Mouse (Mus musculus) adrenal gland, postnatal 36 days (tissue): ENCODE data around the gene Adap1. TPM values are rescaled to one million over a fixed set of nuclear protein-coding genes. Genes with fewer than 3 reads are reported as not detected.

Experiments used
- DNase-seq, 2 experiments: peaks; one replicate each; pipeline ENCODE4 v3.0.0; 2021; ENCODE audit warnings: mixed read lengths in 1 of 2
- total RNA-seq, 2 experiments: library from RNA; stranded (reverse); gene quantifications; 2 replicates each; pipeline ENCODE4 v1.2.3; 2021

Gene Adap1
- total RNA-seq, 2 experiments from 2014 or later = 5.0 to 8.5 TPM

DNA sequence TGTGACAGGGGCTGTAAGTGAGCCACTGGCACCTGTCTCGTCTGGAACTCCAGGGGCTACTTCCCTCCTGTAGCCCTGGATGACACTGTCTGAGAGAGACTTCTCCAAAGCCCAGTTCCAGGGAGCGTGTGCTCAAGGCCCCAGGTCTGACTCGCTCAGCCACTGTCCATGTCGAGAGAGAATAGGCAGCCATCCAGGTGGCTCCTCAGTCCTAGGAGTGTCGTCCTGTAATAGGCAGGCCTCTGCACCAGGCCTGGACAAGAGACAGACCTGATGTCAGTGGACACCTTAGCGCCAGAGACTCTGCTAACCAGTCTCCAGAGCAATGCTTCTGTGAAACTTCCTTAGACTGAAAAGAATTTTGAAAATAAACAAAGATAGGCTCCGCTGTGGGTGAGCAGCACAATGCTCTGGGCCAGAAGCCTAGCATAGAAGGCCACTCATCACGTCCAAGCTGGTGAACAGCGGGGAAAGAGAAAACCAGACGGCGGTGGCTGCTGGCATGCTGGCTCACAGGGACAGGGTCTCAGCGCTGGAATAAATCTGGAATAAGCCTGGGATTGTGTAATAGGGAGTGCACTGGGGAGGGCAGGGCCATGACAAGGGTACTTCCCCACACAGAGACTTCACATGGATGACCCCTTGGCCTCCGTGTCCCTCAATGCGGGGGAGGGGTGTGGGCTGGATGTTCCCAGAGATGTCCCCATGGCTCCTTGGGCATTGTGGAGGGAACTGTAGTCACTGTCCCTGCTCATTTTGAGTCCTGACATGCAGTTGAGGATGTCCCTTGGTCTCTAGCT, 39.1 kb downstream of the Adap1 start:
- no peak for DNase-seq

DNA sequence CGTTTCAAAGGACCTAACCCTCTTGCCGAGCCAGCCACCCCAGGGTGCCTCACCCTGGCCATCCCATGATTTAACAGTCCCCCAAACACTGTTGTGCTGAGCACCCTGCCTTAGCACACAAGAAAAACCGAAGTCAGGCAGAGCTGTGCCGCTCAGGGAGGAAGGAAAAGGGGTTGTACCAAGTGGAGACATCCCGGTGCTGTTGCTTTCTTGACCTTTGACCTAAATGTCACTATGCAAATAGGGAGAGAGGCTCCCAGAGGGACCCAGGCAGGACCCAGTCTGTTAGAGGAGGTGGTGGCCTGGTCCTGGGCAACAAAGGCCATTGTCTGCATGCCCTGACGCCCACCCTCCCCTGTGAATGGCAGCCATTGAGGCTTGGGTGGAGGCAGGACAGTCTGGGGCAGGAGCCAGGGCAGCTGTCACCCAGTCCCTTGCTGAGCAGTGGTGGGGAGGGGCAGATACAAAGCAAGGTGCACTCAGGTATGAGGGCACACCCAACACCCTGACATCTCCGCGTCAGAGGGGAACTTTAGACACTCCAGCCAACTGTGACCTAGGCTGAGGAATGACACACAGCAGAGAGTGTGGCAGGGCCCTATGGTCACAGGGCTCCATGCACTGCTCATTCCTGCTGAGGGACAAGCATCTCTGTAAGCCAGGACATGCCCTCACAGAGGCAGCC, 39.9 kb downstream of the Adap1 start:
- no peak for DNase-seq

DNA sequence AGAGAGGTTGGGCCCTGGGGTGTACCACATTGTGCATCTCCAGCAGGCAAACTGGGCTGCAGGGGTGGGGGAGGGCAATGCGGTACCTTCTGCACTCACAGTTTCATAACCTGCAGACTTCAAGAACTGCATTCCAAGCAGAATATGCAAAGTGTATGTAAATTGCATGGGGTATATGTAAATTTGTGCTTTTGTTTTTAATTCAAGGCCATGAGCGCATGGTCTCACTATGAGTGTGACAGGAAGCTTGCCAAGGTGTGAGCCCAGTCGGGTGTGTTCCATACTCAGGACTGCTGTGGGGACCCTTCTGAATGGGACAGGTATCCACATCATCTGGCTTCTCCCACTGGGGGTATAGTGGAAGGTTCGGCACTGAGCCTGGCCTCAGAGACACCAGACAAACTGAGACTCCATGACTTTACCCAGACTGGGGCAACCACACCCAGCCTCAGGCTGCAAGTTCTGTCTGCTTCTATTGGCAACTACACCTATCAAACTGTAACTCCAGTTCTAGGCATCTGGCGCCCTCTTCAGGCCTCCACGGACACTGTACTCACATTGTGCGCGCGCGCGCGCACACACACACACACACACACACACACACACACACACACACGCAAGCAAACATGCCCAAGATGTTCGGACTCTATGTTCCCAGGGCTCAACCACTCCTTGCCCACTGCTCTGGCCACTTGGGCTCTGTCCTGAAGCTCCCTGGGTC, 41.8 kb downstream of the Adap1 start:
- DNase-seq = no peak

DNA sequence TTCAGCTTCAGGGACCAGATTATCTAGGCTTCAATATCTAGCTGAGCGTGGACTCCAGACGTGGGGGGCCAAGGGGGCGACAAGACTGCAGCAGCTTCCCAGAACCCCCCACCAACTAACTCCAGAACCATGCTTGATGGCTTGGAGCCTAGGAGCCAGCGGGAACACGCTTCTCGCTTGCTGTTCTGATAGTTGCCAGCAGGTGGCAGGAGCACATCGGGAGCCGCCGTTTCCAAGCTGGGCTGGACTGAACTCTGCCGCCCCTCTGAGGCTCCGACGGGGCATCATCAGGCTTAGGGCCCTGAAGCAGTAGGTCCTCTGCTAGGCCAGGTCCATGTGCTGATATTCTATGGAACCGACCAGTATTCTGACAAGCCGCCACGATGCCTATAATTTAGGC, 43.2 kb downstream of the Adap1 start:
- DNase-seq = peak; percentile 88 to 90

DNA sequence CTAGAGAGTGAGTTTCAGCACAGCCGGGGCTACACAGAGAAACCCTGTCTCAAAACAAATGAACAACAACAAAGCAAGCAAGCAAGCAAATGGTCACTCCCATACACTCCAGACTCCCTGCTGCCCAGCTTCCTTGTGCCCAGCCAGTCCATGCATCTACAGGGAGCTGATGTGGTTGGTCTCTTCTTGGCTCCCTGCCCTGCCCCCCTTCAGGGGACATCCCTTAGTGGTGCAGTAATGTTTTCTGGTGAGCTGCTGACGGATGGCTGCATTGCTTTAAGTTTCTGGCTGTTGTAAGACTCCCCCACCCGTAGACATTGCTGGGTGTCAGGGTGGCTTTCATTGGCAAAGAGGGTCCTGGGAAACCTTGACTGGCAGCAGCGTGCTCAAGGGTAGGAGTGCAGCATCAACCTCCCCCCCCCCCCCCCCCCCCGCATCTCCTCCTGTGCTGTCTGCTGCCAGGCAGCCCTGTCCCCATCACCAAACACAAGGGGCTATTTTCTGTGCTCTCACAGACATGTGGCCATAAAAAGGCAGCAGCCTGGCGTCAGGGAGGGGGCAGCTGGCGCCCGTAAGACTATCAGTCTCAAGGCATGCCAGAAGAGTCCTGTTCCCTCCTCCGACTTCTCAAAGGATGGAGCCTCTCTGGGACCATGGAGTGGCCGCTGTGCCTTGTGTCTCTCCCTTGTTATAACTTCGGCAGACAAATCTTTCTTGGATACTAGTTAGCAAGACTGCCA, 43.9 kb downstream of the Adap1 start:
- no peak for DNase-seq

DNA sequence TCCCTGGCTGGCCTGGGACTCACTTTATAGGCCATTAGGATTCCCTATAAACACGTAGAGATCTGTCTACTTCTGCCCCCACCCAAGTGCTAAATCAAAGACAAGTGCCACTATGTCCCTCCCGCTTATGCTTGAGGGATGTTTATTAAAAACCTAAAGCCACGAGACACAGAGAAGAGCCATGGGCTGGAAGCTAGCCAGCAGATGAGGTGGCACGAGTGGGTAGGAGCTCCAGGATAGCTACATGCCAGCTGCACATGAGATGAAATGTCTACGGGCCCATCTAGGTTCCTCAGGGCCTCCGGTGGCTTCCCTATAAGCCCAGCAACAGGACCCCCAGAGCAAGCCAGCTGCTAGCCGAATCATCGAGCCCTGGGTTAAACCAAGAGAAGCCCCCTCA, 48.1 kb downstream of the Adap1 start:
- no peak for DNase-seq

DNA sequence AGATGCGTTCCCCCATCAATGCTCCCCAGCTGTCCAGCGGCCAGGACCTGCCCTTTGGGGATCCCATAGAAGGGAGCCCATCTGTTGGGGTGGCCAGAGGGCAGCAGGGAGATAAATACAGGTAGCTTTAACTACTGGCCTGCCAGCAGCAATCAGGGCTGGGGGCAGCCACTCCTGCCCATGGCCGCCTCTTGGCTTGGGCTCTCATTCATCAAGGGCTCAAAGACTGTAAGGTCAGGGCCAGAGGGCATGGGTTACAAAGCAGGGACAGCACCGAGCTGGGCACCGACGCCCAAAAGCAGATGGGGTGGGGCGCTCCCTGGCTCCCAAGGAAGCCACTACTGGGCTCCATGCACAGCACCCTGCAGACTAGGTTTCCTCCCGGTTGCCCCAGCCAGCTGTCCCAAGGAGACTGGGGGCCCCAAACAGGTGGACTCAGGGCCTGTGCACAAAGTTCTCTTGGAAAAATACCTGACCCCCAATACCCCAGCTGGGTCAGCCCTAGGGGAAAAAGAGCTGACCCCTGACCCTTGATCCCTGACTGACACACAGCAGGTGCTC, 53.3 kb downstream of the Adap1 start:
- peak; percentile 55 to 56 for DNase-seq

DNA sequence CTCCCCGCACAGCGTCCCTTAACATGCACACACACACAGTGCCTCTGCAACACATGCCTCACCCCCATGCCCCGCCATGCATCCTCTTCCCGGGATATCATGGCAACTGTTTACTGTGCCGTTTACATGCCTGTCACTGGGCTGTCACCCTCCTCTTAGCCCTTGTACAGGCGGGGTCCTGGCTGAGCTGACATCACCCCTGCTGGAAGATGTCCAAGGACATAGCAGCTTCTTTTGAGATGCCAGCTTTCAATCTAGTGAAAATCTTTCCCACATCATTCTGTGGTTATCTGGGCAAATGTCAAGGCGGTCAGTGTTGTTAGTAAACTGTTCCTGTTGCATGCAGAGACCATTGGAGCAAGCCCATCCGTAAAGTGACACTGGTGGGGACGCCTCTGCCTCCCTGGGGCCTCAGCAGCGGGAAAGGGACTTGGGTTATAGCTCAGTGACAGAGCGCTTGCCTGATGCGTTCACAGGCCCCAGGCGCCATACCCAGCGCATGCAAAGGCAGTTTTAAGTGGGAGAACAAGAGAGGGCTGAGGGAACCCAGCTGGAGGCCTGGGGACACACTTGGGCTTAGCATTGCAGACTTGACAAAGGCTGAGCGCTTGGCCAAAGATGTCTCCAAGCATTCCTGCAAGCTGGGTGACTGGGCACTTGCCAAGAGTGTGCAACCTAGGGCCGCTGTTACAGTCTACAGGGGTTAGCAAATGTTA, 54.5 kb downstream of the Adap1 start:
- peak; percentile 88 for DNase-seq

DNA sequence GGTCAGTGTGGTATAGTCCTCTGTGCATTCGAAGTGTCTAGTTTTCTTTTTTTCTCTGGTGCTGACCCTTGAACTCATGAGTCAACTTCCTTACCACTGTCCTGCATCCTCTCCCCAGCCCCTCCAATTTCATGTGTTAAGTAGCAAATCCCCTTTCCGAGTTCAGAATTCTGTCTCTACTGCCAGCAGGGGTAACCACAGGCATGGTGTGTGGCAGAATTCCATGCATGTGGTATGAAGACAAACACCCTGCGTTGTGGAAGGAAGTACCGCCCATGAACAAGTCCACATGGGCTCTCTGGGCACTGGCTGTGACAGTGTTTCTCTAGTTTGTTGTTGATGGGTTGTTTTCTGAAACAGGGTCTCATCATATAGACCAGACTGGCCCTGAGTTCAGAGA, 57.8 kb downstream of the Adap1 start:
- no peak for DNase-seq

DNA sequence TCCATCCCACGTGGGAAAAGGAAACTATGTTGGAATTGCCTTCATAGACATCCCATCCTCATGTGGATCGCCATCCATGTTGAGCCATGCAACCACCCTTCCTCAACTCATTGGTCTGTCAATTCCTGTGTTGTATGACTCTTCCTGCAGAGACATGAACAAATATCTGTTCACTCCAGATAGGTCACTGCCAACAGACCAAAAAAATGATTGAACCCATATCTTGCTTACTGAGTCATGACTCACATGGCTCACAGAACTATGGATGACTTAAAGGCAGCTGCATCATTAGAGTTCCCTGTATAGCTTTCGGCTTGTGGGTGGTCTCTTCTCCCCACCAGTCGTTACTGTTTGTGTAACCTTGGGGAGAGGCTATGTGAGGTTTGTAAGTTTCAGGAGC, 64.0 kb downstream of the Adap1 start:
- DNase-seq = no peak

DNA sequence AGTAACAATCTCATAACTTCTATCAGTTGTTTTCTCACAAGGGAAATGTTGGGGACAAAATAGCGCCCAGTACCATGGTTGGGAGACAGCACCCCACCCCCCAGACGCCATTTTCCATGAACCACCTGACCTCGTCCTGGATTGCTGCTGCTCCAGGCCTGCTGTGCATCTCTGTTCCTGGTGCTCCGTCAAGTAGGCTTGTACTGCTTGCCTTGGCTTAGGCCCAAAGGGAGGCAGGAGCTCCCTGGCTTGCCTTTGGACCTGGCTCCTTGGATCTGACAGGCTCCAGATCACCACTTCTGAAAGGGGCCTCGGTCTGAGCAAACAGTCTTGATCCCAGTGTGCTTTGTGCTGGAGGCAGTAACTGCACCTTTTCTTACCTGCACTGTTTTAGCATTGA, 65.6 kb downstream of the Adap1 start:
- peak in 1 of 2 experiments; percentile 46 for DNase-seq

DNA sequence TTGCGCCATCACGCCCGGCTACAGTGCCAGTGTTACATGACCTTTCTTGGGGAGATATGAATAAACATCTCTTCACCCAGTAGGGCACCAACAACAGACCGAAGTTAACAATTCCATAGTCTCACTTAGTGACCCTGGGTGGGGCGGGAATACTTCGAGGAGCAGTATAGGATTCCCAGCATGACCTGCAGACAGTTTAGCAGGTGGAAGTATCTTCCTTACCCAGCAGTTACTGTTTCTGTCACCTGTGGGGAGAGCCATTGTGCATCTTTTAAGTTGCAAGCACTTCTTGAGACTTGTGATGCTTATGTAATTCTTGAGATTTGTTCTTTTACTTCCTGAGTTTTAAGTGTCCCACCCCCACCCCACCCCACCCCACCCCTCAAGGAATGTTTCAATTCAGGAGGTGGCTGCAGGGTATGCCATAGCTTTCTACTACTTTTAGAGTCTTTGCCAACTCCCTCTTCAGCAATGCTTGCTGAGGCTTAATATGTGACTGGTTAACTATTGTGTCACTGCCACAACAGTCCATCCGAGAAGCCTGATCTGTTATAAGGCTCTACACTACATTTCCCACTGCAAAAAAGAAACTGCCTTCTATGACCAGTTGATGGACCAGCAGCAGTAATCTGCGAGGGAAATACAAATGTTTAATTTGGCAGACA, 66.9 kb downstream of the Adap1 start:
- DNase-seq = no peak

DNA sequence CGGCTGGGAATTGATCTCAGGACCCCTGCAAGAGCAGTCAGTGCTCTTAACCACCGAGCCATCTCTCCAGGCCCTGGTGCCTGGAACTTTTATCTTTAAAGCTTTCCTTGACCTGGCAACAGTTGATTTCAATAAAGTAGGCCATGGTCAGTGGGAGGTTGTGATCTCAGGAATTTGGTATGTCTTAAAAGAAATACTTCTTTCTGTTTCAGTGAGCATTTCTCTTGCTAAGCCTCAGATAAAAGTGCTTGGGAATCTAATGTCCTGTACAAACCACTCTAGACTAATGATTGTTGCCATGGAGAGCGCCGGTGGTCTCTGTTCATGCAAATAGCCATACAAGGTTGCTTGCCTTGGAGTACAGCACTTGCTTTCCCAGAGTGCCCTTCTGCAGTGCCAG, 67.6 kb downstream of the Adap1 start:
- peak; percentile 39 for DNase-seq

DNA sequence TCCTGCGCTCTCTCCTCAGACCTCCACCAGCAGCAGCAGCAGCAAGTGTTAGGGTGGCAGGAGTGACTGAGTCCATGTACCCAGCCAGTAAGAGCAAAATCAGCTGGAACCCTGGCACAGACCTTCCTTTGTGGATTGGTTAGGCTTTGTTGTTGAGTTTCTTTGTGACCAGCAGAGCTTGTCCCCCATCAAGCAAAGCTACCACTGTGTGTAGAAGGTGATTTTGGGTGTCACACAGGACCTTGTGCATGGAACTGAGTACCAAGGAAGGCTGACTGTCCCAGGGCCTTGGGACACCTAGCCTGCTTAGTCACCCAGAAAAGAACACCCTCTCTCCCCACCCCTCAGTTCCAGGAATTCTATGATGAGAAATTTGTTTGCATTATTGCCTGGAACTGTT, 68.2 kb downstream of the Adap1 start:
- DNase-seq = peak; percentile 48 to 52

DNA sequence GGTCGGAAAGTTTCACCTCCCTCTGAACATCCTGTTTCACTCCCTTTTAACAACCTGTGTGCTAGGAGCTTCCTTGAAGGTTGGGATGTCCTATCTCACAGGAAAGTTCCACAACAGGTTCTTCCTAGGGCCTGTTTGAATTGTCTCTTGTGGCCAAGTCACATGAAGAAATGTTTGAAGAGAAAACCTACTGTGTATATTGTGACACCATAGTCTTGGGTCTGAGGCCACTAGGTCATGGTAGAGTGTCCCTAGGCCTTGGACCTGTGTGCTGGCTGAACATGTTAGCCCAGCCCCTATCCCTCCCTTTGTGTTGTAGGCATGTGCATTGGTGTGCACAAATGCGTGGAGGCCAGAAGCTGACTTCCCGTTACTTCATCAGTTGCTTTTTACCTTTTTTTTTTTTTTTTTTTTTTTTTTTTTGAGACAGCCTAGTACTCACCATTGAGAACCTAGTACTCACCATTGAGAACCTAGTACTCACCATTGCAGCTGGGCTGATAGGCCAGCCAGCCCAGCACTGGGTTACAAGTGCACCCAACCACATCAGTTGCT, 69.1 kb downstream of the Adap1 start:
- DNase-seq = no peak

DNA sequence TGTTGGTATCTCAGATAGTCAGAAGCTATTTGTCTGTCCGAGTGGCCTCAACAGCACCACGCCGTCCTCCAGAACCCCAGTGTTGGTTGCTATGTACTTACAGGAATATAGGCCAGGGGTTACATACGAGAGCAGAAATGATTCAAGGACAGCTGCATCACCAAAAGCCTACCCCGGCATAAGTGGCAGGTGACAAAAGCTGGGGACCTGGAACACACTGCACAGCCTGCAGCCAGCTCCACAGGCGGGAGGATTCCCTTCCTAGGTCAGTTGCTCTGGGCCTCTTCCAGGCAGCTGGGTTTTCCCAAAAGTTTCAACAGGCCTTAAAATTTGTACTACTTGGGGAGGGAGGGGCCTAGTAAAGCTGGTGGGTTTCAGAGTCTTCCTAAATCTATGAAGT, 69.6 kb downstream of the Adap1 start:
- no peak for DNase-seq

DNA sequence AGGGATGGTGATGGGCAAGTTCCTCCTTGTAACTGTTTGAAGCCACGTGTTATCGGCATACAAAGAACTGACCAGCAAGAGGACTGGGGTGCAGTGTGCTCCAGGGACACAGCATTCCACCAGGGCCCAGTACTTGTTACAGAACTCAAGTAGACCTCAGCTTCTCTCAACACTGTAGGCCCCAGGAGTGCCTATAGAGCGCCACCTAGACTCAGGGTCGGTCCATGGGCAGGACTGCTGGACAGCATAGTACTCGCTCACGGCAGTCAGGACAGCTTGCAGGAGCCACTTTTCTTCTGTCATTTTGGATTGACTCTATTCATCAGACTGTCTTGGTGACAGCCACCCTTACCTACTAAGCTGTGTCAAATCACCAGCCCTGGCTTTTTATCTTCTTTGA, 70.5 kb downstream of the Adap1 start:
- no peak for DNase-seq

DNA sequence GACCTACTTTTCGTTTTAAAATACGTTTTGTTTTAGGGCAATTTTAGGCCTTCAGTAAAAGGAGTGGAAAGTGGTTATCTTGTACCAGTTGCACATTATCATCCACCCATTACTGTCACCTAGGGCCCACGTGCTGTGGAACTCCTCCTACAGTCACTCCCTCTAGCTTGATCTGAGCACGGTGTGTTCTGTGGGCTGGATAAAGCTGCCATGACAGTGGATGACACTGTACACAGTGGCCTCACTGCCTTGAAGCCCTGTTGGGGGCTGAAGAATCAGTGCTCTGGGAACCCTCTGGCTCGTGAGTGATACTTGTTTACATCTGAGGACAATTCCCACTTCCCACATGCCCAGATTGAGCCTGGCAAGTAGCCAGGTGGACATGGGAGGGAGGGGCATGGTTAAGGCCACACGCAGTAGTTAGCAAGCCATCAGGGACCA, 72.1 kb downstream of the Adap1 start:
- DNase-seq = peak; percentile 69 to 71

DNA sequence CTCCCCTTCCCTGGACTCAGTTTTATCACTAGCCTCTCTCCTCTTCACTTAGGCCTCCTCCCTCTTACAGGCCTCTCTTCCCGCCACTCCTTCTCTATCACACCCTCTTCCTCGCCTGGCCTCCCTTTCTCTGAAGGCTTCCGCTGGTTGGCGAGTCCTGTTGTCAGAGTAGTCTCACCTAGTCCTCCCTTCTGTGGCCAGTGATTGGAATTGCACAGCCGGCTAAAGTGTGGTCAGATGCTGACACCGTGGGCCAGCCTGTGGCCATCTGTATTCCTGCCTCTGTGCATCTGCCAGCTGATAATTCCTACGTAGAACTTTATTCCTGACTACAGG, 72.5 kb downstream of the Adap1 start:
- DNase-seq = no peak

DNA sequence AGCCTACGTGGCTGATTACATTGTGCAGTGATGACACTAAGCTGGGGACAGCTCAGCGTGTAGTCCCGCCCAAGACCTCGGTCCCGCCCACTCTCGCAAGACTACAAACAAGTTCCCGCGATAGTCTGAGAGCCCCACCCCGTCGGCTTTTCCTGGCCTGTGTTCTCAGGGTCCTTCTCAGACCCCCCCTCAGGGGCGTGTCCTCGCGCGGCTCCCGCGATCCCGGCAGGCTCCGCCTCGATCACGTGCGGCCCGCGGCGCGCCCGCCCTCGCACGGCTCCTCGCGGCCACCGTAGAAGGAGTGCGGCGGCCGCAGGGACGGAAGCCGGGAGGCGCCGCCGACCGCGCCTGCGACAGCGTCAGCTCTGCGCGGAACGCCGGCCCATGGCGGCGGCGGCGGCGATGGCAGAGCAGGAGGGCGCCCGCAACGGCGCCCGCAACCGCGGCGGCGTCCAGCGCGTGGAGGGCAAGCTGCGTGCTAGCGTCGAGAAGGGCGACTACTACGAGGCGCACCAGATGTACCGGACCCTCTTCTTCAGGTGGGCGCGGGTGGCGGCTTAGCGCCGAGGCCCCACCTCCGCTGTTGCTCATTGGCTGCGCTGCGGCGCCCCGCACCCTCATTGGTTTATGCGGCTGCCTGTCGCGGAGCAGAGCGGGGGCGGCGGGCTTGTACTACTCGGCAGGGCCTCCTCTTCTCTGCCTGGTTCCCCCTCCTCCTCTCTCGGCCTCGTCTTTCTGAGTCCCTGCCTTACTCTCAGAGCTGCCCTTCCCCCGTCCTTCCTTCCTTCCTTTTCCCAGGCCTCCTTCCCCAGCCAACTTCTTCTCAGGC, 73.1 kb downstream of the Adap1 start, which contains the start of gene Get4:
Gene Get4, plus strand, starts transcription at position 244 of the 829 bp plus-strand sequence.
- DNase-seq = peak; percentile 99 to 100
